ENCODE assay signal across 8 mouse cellular contexts in genomic region chr17:35046681-35047455, GRCm38 (mm10). TPM values are rescaled to one million over a fixed set of nuclear protein-coding genes. Genes with fewer than 3 reads are reported as not detected.
DNase-seq lines count a peak whose midpoint lies in the region; ATAC-seq and TF ChIP-seq lines count a peak whose summit lies in the region.

Gene Msh5 (minus strand): TSS chr17:35046745.

- peak within 1 kb of the TSS; percentile 65 for H3K4me3 ChIP-seq in bone marrow, adult 2 months (replicated peaks; ENCODE audit: control insufficient read depth, low read depth, low read length)
- H3K4me3 ChIP-seq in embryonic facial prominence, embryonic 15.5 days (replicated peaks): peak within 1 kb of the TSS; percentile 61
- H3K4me3 ChIP-seq in kidney, embryonic 14.5 days (ENCODE audit: low read length): peak within 1 kb of the TSS; percentile 62

- no peaks in the 10 kb centered on the region for H3K36me3 ChIP-seq in embryonic facial prominence, embryonic 15.5 days
- no peaks in the 10 kb centered on the region for H3K36me3 ChIP-seq in kidney, embryonic 14.5 days (ENCODE audit: control insufficient read depth, insufficient read depth, low read length)

- no peaks in the 10 kb centered on the region for H3K27me3 ChIP-seq in embryonic facial prominence, embryonic 15.5 days
- no peaks in the 10 kb centered on the region for H3K27me3 ChIP-seq in kidney, embryonic 14.5 days (ENCODE audit: control insufficient read depth, insufficient read depth, low read length)

- peak within 1 kb of the TSS; percentile 80 for H3K9ac ChIP-seq in embryonic facial prominence, embryonic 15.5 days
- peak within 1 kb of the TSS; percentile 89 for H3K9ac ChIP-seq in kidney, embryonic 14.5 days (ENCODE audit: low read depth, low read length)

- TF ChIP-seq POLR2A in bone marrow, adult 2 months (IDR thresholded peaks at IDR 0.05; ENCODE audit: borderline replicate concordance, control insufficient read depth, low read depth, low read length): peak; percentile 43; the same call in 1 of the 2 replicates

- peak; percentile 97 for ATAC-seq in embryonic facial prominence, embryonic 15.5 days (ENCODE audit: insufficient number of reproducible peaks, low FRiP score, low TSS enrichment, low read depth)
- ATAC-seq in kidney, embryonic 14.5 days (ENCODE audit: low FRiP score, low TSS enrichment): peak; percentile 93
- peak; percentile 81 for ATAC-seq in monocyte, adult 5-6 weeks (replicated peaks; ENCODE audit: insufficient number of reproducible peaks, low FRiP score, low TSS enrichment, poor library complexity, severe bottlenecking)

- peak within 1 kb of the TSS; percentile 98 for H3K4me2 ChIP-seq in embryonic facial prominence, embryonic 15.5 days (replicated peaks)
- H3K4me2 ChIP-seq in kidney, embryonic 14.5 days (replicated peaks; ENCODE audit: low read depth, low read length): peak within 1 kb of the TSS; percentile 98

- under 1% methylated on average over 33 of the region's 33 CpGs for WGBS in bone marrow, adult 2 months
- WGBS in embryonic facial prominence, embryonic 15.5 days: 3% methylated on average over 33 of the region's 33 CpGs
- WGBS in kidney, embryonic 14.5 days: 2% methylated on average over 33 of the region's 33 CpGs

- DNase-seq in 416B (ENCODE audit: low read depth): peak; percentile 100
- DNase-seq in heart, adult 9 months (ENCODE audit: low spot score in 2 of 2): peak; percentile 97 to 98
- peak; percentile 99 for DNase-seq in liver
- DNase-seq in spleen, postnatal 4 days (ENCODE audit: low spot score in 2 of 2): peak; percentile 98

- TF ChIP-seq CTCF in bone marrow, adult 2 months (IDR thresholded peaks at IDR 0.05; ENCODE audit: control insufficient read depth, insufficient read depth, low read length): no peak

- H3K27ac ChIP-seq in bone marrow, adult 2 months (ENCODE audit: control insufficient read depth, insufficient read depth, low read depth, low read length, poor library complexity): peak within 1 kb of the TSS; percentile 87
- H3K27ac ChIP-seq in embryonic facial prominence, embryonic 15.5 days (replicated peaks): peak within 1 kb of the TSS; percentile 99
- peak within 1 kb of the TSS; percentile 100 for H3K27ac ChIP-seq in kidney, embryonic 14.5 days (ENCODE audit: low read depth, low read length)

- H3K4me1 ChIP-seq in bone marrow, adult 2 months (ENCODE audit: control insufficient read depth, insufficient read depth, low read length): peaks cover 3% of the 10 kb centered on the region; the same call in 1 of the 2 replicates
- peaks cover 51% of the 10 kb centered on the region for H3K4me1 ChIP-seq in embryonic facial prominence, embryonic 15.5 days
- H3K4me1 ChIP-seq in kidney, embryonic 14.5 days (ENCODE audit: control insufficient read depth, insufficient read depth, low read length): peaks cover 31% of the 10 kb centered on the region

- no peaks in the 10 kb centered on the region for H3K9me3 ChIP-seq in embryonic facial prominence, embryonic 15.5 days (replicated peaks)
- no peaks in the 10 kb centered on the region for H3K9me3 ChIP-seq in kidney, embryonic 14.5 days (ENCODE audit: control insufficient read depth, low read length)

RNA-seq across cellular contexts. Expression of gene Msh5, which starts in this region (rescaled TPM):
- 12.1 and 17.2 TPM in 2 replicates for polyA plus RNA-seq in bone marrow, adult 2 months (2011; ENCODE audit: insufficient read depth, insufficient read length, low replicate concordance, missing spikeins)
- polyA plus RNA-seq in embryonic facial prominence, embryonic 15.5 days (2015; fragmentation: Nextera tagmentation; extraction: Ambion mirVana): 3.6 and 5.4 TPM in 2 replicates
- 4.9 and 5.9 TPM in 2 replicates for polyA plus RNA-seq in kidney, embryonic 14.5 days (2014; fragmentation: Nextera tagmentation; extraction: Ambion mirVana)
- total RNA-seq in monocyte, adult 5-6 weeks (2017): 0.76 to 1.6 TPM in 2 of 3 replicates, not detected in the other

Comparison
In these comparisons a context has a peak if more than half of its experiments do, and no peak if none do; other contexts are left out.
1. Peak in every context shown above with its lines: DNase-seq, ATAC-seq, H3K4me3 ChIP-seq and H3K27ac ChIP-seq.